ENCODE assay signal across 9 mouse cellular contexts in genomic region chr2:165364334-165365091, GRCm38 (mm10). TPM values are rescaled to one million over a fixed set of nuclear protein-coding genes. Genes with fewer than 3 reads are reported as not detected.
DNase-seq lines count a peak whose midpoint lies in the region; ATAC-seq and TF ChIP-seq lines count a peak whose summit lies in the region.
"Had no signal": no experiment of that assay in that cellular context is flagged by ENCODE, and none has a peak within 500 bp of the region (broad histone marks: within the 10 kb centered on the region; RNA-seq: fewer than 3 reads in every experiment).

No protein-coding gene starts in this region.

- no peaks in the 10 kb centered on the region for H3K36me3 ChIP-seq in heart, adult 2 months (ENCODE audit: control insufficient read depth, insufficient read depth, low read length)
- H3K36me3 ChIP-seq in heart, postnatal 0 days (replicated peaks; ENCODE audit: control insufficient read depth, insufficient read depth, low read length) = no peaks in the 10 kb centered on the region
- H3K36me3 ChIP-seq in splenic B cell, adult 2 months (ENCODE audit: control insufficient read depth, insufficient read depth, low read length, poor library complexity, severe bottlenecking) = no peaks in the 10 kb centered on the region

- H3K4me3 ChIP-seq in heart, adult 2 months = no peak overlapping the region
- no peak overlapping the region for H3K4me3 ChIP-seq in heart, postnatal 0 days (ENCODE audit: low read depth, low read length)

- no peak overlapping the region for H3K27ac ChIP-seq in heart, adult 2 months
- H3K27ac ChIP-seq in heart, postnatal 0 days (ENCODE audit: low read depth) = no peak overlapping the region
- H3K27ac ChIP-seq: macrophage had no signal

- TF ChIP-seq CTCF in heart, adult 2 months (IDR thresholded peaks at IDR 0.05) = peak; percentile 93
- TF ChIP-seq CTCF in heart, postnatal 0 days (IDR thresholded peaks at IDR 0.05; ENCODE audit: low read depth) = peak; percentile 77

- peaks cover 2% of the 10 kb centered on the region; the same call in 1 of the 2 replicates for H3K27me3 ChIP-seq in heart, adult 2 months (ENCODE audit: control insufficient read depth, insufficient read depth, low read length)
- peaks cover 46% of the 10 kb centered on the region for H3K27me3 ChIP-seq in heart, postnatal 0 days (ENCODE audit: control insufficient read depth, insufficient read depth, low read length)
- H3K27me3 ChIP-seq in splenic B cell, adult 2 months (ENCODE audit: control insufficient read depth, insufficient read depth, low read length, poor library complexity, severe bottlenecking) = no peaks in the 10 kb centered on the region

- DNase-seq in heart, adult 2 months = peak; percentile 23 to 68
- no peak for DNase-seq in heart, adult 8-10 months (ENCODE audit: low spot score)
- DNase-seq in adrenal gland, adult 2 months = peak; percentile 45
- peak; percentile 58 for DNase-seq in embryo, embryonic 11.5 days (ENCODE audit: low read depth, low spot score)
- peak; percentile 37 for DNase-seq in heart, postnatal 0 days (ENCODE audit: low spot score)
- peak; percentile 52 to 79 for DNase-seq in layer of hippocampus, postnatal 25 days (ENCODE audit: extremely low spot score in 1 of 2, low spot score in 1 of 2)
- DNase-seq in splenic B cell, adult 2 months (ENCODE audit: low read depth, low spot score) = peak; percentile 59

- WGBS in heart, adult 2 months = 10% methylated on average over 21 of the region's 21 CpGs
- WGBS in heart, postnatal 0 days = 11% methylated on average over 21 of the region's 21 CpGs

- H3K79me2 ChIP-seq in heart, adult 2 months (replicated peaks; ENCODE audit: control insufficient read depth, insufficient read depth, low read length) = no peaks in the 10 kb centered on the region

- peak overlapping the region; percentile 5; the same call in 1 of the 2 replicates for H3K4me2 ChIP-seq in heart, postnatal 0 days (ENCODE audit: low read depth, low read length)

- intact Hi-C loops in heart, adult 2 months (cut with DNase I) = loop anchor here (2.0 to 5.0 kb wide), 2 partner anchors 122 to 412 kb away; no protein-coding TSS in a partner anchor

- TF ChIP-seq EP300 in heart, adult 2 months (IDR thresholded peaks at IDR 0.05; ENCODE audit: insufficient read depth, low read depth, low read length) = no peak
- TF ChIP-seq EP300 in heart, postnatal 0 days (IDR thresholded peaks at IDR 0.05; ENCODE audit: low read depth) = no peak

- TF ChIP-seq POLR2A in heart, adult 2 months (IDR thresholded peaks at IDR 0.05; ENCODE audit: insufficient read depth, low read depth, low read length) = no peak

- no peaks in the 10 kb centered on the region for H3K4me1 ChIP-seq in heart, adult 2 months (ENCODE audit: control insufficient read depth, insufficient read depth, low read length)
- no peaks in the 10 kb centered on the region for H3K4me1 ChIP-seq in heart, postnatal 0 days (ENCODE audit: control insufficient read depth, insufficient read depth)

- no peaks in the 10 kb centered on the region for H3K9me3 ChIP-seq in heart, postnatal 0 days (replicated peaks; ENCODE audit: control insufficient read depth, low read length)

- no peak overlapping the region for H3K9ac ChIP-seq in heart, adult 2 months (ENCODE audit: low read depth, low read length)
- no peak overlapping the region for H3K9ac ChIP-seq in heart, postnatal 0 days (replicated peaks; ENCODE audit: low read depth, low read length)

- no peak for ATAC-seq in heart, postnatal 0 days (ENCODE audit: insufficient read depth, low read depth)
- ATAC-seq in megakaryocyte, adult 5-6 weeks (ENCODE audit: poor library complexity, severe bottlenecking) = peak; percentile 63

RNA-seq across cellular contexts. Expression of gene Zfp663, which starts 4.0 kb away (rescaled TPM):
- total RNA-seq in heart, adult 2 months (2021) = not detected
- polyA plus RNA-seq in heart, adult 2 months (2012; rRNA removed) = not detected in 2 replicates
- not detected for total RNA-seq in heart, adult 8-10 months (2022)
- not detected for total RNA-seq in adrenal gland, adult 2 months (2021)
- not detected in 2 replicates for polyA plus RNA-seq in adrenal gland, adult 2 months (2012; rRNA removed)
- not detected in 2 replicates for total RNA-seq in heart, postnatal 0 days (2014; rRNA removed; ENCODE audit: low replicate concordance)
- 0.07 TPM in 1 of 2 replicates, not detected in the other for polyA plus RNA-seq in heart, postnatal 0 days (2015; fragmentation: Nextera tagmentation; extraction: Ambion mirVana)
- under 1 TPM; 0.39 to 0.40 TPM for total RNA-seq in layer of hippocampus, postnatal 25 days (2021)
- not detected in 2 replicates for total RNA-seq in megakaryocyte, adult 5-6 weeks (2015)
- total RNA-seq in megakaryocyte, adult 5-6 weeks (2017) = not detected in 2 replicates
- polyA plus RNA-seq: macrophage had no signal

RNA-seq across cellular contexts. Expression of gene Zfp334, which starts 23.5 kb away (rescaled TPM):
- 1 to 10 TPM; 2.1 to 2.3 TPM for total RNA-seq in heart, adult 2 months (2021)
- polyA plus RNA-seq in heart, adult 2 months (2012; rRNA removed) = 1.3 and 2.0 TPM in 2 replicates
- total RNA-seq in heart, adult 8-10 months (2022) = 1 to 10 TPM; 2.2 to 2.6 (median 2.6) TPM
- total RNA-seq in adrenal gland, adult 2 months (2021) = 1 to 10 TPM; 4.3 to 5.0 TPM
- polyA plus RNA-seq in adrenal gland, adult 2 months (2012; rRNA removed) = 1.1 and 1.3 TPM in 2 replicates
- 2.7 and 3.3 TPM in 2 replicates for total RNA-seq in heart, postnatal 0 days (2014; rRNA removed; ENCODE audit: low replicate concordance)
- 1.4 and 1.6 TPM in 2 replicates for polyA plus RNA-seq in heart, postnatal 0 days (2015; fragmentation: Nextera tagmentation; extraction: Ambion mirVana)
- 10 to 100 TPM; 13.8 to 14.6 TPM for total RNA-seq in layer of hippocampus, postnatal 25 days (2021)
- total RNA-seq in megakaryocyte, adult 5-6 weeks (2015) = not detected in 2 replicates
- total RNA-seq in megakaryocyte, adult 5-6 weeks (2017) = not detected in 2 replicates

RNA-seq across cellular contexts. Expression of gene Ocstamp, which starts 35.7 kb away (rescaled TPM):
- not detected for total RNA-seq in heart, adult 2 months (2021)
- polyA plus RNA-seq in heart, adult 2 months (2012; rRNA removed) = 0.02 TPM in 1 of 2 replicates, not detected in the other
- not detected for total RNA-seq in heart, adult 8-10 months (2022)
- total RNA-seq in adrenal gland, adult 2 months (2021) = under 1 TPM; 0.12 to 0.38 TPM
- polyA plus RNA-seq in adrenal gland, adult 2 months (2012; rRNA removed) = 0.55 and 0.64 TPM in 2 replicates
- not detected in 2 replicates for total RNA-seq in heart, postnatal 0 days (2014; rRNA removed; ENCODE audit: low replicate concordance)
- polyA plus RNA-seq in heart, postnatal 0 days (2015; fragmentation: Nextera tagmentation; extraction: Ambion mirVana) = 0.07 TPM in 1 of 2 replicates, not detected in the other
- total RNA-seq in layer of hippocampus, postnatal 25 days (2021) = not detected
- total RNA-seq in megakaryocyte, adult 5-6 weeks (2015) = 0.11 TPM in 1 of 2 replicates, not detected in the other
- total RNA-seq in megakaryocyte, adult 5-6 weeks (2017) = 0.04 and 0.11 TPM in 2 replicates
- polyA plus RNA-seq: macrophage had no signal

RNA-seq across cellular contexts. Expression of gene Elmo2, which starts 38.2 kb away (rescaled TPM):
- 10 to 100 TPM; 13.9 to 14.8 TPM for total RNA-seq in heart, adult 2 months (2021)
- 36.3 and 39.0 TPM in 2 replicates for polyA plus RNA-seq in heart, adult 2 months (2012; rRNA removed)
- 10 to 100 TPM; 13.7 to 16.4 (median 13.8) TPM for total RNA-seq in heart, adult 8-10 months (2022)
- 10 to 100 TPM; 19.8 to 31.4 TPM for total RNA-seq in adrenal gland, adult 2 months (2021)
- 52.0 and 58.8 TPM in 2 replicates for polyA plus RNA-seq in adrenal gland, adult 2 months (2012; rRNA removed)
- total RNA-seq in heart, postnatal 0 days (2014; rRNA removed; ENCODE audit: low replicate concordance) = 69.6 and 70.6 TPM in 2 replicates
- polyA plus RNA-seq in heart, postnatal 0 days (2015; fragmentation: Nextera tagmentation; extraction: Ambion mirVana) = 24.1 and 24.6 TPM in 2 replicates
- total RNA-seq in layer of hippocampus, postnatal 25 days (2021) = 100 to 1,000 TPM; 191 to 202 TPM
- 128 and 133 TPM in 2 replicates for total RNA-seq in megakaryocyte, adult 5-6 weeks (2015)
- total RNA-seq in megakaryocyte, adult 5-6 weeks (2017) = 89.7 and 94.8 TPM in 2 replicates
